Mouse (Mus musculus) erythroid progenitor cell, adult 5-6 weeks (primary cell): Measurements from ENCODE around the gene Kcns1. TPM values are rescaled to one million over a fixed set of nuclear protein-coding genes. Genes with fewer than 3 reads are reported as not detected.

Experiments used
- ATAC-seq: replicated peaks from 2 replicates; pipeline ENCODE4 v1.8.0; 2016; ENCODE audit warnings: moderate number of reproducible peaks, mild to moderate bottlenecking, moderate TSS enrichment, inconsistent platforms; ENCODE audit not compliant: poor library complexity, low FRiP score, severe bottlenecking
- total RNA-seq, 2 experiments: library from RNA; stranded (forward) in 1 of 2; stranded (reverse) in 1 of 2; fragments of 150-400 nt in 1 of 2; fragments of 186-747, 209-891 nt in 1 of 2; gene quantifications; 2 replicates each; pipeline versions ENCODE4 v1.2.3 to v1.2.4; 2015 to 2017; ENCODE audit warnings: low replicate concordance in 2 of 2

Gene Kcns1
- total RNA-seq, 2 experiments from 2014 or later, result not detected

GRCm38 (mm10) chr2:164174649-164175395 lies 3.9 kb upstream of the Kcns1 start:
- no peak for ATAC-seq

- ATAC-seq, result no peak
Observed at GRCm38 (mm10) chr2:164173394-164173793, 2.5 kb upstream of the Kcns1 start.

GRCm38 (mm10) chr2:164170326-164170725 lies 587 bp downstream of the Kcns1 start:
- ATAC-seq, result no peak

- ATAC-seq, result no peak
Observed at GRCm38 (mm10) chr2:164168571-164168946, 2.4 kb downstream of the Kcns1 start.

- no peak for ATAC-seq
Observed at GRCm38 (mm10) chr2:164167752-164168570, 3.0 kb downstream of the Kcns1 start.

- no peak for ATAC-seq
Observed at GRCm38 (mm10) chr2:164164941-164165340, 6.0 kb downstream of the Kcns1 start.

- ATAC-seq, result no peak
Observed at GRCm38 (mm10) chr2:164161515-164162055, 9.3 kb downstream of the Kcns1 start.

GRCm38 (mm10) chr2:164158838-164159237 lies 12.1 kb downstream of the Kcns1 start:
- ATAC-seq, result no peak

GRCm38 (mm10) chr2:164156158-164156557 lies 14.8 kb downstream of the Kcns1 start:
- no peak for ATAC-seq

GRCm38 (mm10) chr2:164154007-164154406 lies 16.9 kb downstream of the Kcns1 start:
- ATAC-seq, result no peak

- no peak for ATAC-seq
Observed at GRCm38 (mm10) chr2:164152341-164152740, 18.6 kb downstream of the Kcns1 start.

GRCm38 (mm10) chr2:164150086-164150760 lies 20.7 kb downstream of the Kcns1 start:
- ATAC-seq, result no peak

- no peak for ATAC-seq
Observed at GRCm38 (mm10) chr2:164146556-164146955, 24.4 kb downstream of the Kcns1 start.

- no peak for ATAC-seq
Observed at GRCm38 (mm10) chr2:164144541-164144940, 26.4 kb downstream of the Kcns1 start.

GRCm38 (mm10) chr2:164144025-164144424 lies 26.9 kb downstream of the Kcns1 start:
- ATAC-seq, result no peak

GRCm38 (mm10) chr2:164142021-164142420 lies 28.9 kb downstream of the Kcns1 start:
- ATAC-seq, result no peak

GRCm38 (mm10) chr2:164137754-164138153 lies 33.2 kb downstream of the Kcns1 start:
- no peak for ATAC-seq

GRCm38 (mm10) chr2:164136393-164136792 lies 34.5 kb downstream of the Kcns1 start:
- no peak for ATAC-seq

GRCm38 (mm10) chr2:164135367-164135766 lies 35.5 kb downstream of the Kcns1 start:
- no peak for ATAC-seq

GRCm38 (mm10) chr2:164134563-164134962 lies 36.4 kb downstream of the Kcns1 start:
- no peak for ATAC-seq
